ENCODE assay signal across 17 mouse cellular contexts in genomic region chr11:89915795-89916194, GRCm38 (mm10).
"Had no signal": no experiment of that assay in that cellular context is flagged by ENCODE, and none has a peak within 500 bp of the region (broad histone marks: within the 10 kb centered on the region; RNA-seq: fewer than 3 reads in every experiment).

No protein-coding gene starts in this region.

- H3K9ac ChIP-seq: neural tube, embryonic 12.5 days; neural tube, embryonic 13.5 days; neural tube, embryonic 15.5 days; stomach, embryonic 15.5 days had no signal

- H3K27ac ChIP-seq: neural tube, embryonic 12.5 days; neural tube, embryonic 13.5 days; neural tube, embryonic 15.5 days; stomach, embryonic 15.5 days; stomach, postnatal 0 days had no signal

- DNase-seq: retina, postnatal 1 day; right cerebral cortex, adult 18-20 months; right cerebral cortex, postnatal 14 days; right cerebral cortex, postnatal 25 days; right cerebral cortex, postnatal 4 days; spleen, adult 18-20 months; thymus, adult 18-20 months; thymus, adult 2 months; thymus, postnatal 14 days; thymus, postnatal 25 days; thymus, postnatal 36 days; thymus, postnatal 4 days had no signal

- H3K4me1 ChIP-seq: neural tube, embryonic 12.5 days; neural tube, embryonic 13.5 days; neural tube, embryonic 15.5 days; stomach, embryonic 15.5 days had no signal

- H3K36me3 ChIP-seq: neural tube, embryonic 12.5 days; neural tube, embryonic 13.5 days; neural tube, embryonic 15.5 days; stomach, embryonic 15.5 days had no signal

- H3K4me3 ChIP-seq: neural tube, embryonic 12.5 days; neural tube, embryonic 13.5 days; neural tube, embryonic 15.5 days; stomach, embryonic 15.5 days had no signal

- H3K27me3 ChIP-seq: neural tube, embryonic 12.5 days; neural tube, embryonic 13.5 days; neural tube, embryonic 15.5 days; stomach, embryonic 15.5 days had no signal

- H3K9me3 ChIP-seq: neural tube, embryonic 12.5 days; neural tube, embryonic 13.5 days; neural tube, embryonic 15.5 days; stomach, embryonic 15.5 days had no signal
